Mouse (Mus musculus): Measurements from ENCODE around the gene Map2k4.

DNA sequence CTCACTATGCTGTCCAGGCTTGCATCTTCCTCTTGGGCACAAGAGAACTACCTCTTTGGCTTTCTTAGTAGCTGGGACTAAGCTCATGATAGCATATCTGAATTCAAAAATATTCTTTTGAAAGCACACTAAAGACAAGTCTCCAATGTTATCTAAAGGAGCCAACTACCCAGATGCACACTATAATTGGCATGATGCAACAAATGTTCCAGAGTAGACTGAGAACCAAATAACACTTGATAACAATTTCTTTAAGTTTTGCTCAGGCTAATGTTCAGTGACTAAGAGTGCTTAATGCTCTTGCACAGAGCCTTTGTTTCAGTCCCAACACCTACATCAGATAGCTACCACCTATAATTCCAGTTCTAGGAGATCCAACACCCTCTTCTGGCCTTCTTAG is 40.7 kb downstream of the Map2k4 start:
- TF ChIP-seq CTCF (IDR thresholded peaks at IDR 0.05; ENCODE audit: control insufficient read depth, insufficient read depth, insufficient read length) (no peak), MAX (IDR thresholded peaks at IDR 0.05) (no peak), FOSL1 (IDR thresholded peaks at IDR 0.05; ENCODE audit: insufficient read depth, low read length, poor library complexity, severe bottlenecking) (no peak), USF1 (IDR thresholded peaks at IDR 0.05; ENCODE audit: low read depth) (no peak), CEBPB (IDR thresholded peaks at IDR 0.05; ENCODE audit: low read depth) (no peak)

Data from C2C12 (cell line).